In the genomic region with DNA sequence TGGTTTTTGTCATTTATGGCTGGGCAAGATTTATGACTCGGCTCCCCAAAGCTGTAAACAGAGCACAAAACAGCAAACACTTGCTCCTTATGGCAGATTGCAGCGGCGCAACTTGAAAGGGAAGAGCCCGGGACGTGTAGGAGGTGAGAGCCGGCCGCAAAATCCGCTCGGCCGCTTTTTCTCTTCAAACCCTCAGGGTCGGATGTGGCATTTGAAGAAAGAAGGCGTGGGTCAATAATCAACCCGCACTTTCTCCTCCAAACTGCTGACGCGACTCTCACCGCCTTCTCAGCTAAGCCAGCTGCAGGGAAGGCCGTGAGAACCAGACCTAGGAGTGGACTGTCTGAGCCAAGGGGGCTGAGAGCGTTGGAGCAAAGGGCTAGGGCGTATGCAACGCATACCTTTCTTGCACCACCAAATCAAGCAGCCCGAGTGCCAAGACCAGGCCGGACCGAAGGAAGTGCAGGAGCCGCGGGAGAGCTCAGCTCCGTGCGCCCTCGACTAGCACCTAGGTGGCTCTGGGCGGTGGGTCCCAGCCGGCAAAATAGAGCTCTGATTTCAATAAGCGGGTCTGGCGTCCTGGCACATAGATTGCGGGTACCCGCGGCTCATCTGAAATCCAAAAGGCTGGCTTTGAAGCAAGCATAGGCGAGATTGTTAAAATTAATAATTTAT, we compare ENCODE assay signal across 8 mouse cellular contexts. TPM values are rescaled to one million over a fixed set of nuclear protein-coding genes. Genes with fewer than 3 reads are reported as not detected.
DNase-seq lines count a peak whose midpoint lies in the region; ATAC-seq and TF ChIP-seq lines count a peak whose summit lies in the region.
"Had no signal": no experiment of that assay in that cellular context is flagged by ENCODE, and none has a peak within 500 bp of the region (broad histone marks: within the 10 kb centered on the region; RNA-seq: fewer than 3 reads in every experiment).

Gene 5730596B20Rik (plus strand): TSS at position 438 of the 675 bp plus-strand sequence.

- H3K9ac ChIP-seq in ES-E14 (ENCODE audit: insufficient read depth, low read depth, low read length, poor library complexity, severe bottlenecking) = no peak within 1 kb of the TSS
- H3K9ac ChIP-seq in hindbrain, postnatal 0 days (replicated peaks; ENCODE audit: low read length) = peak within 1 kb of the TSS; percentile 60
- H3K9ac ChIP-seq in liver, embryonic 11.5 days (ENCODE audit: low read depth, low read length) = peak within 1 kb of the TSS; percentile 68

- peaks cover 95% of the 10 kb centered on the region for H3K27me3 ChIP-seq in E14TG2a.4 (ENCODE audit: insufficient read depth, low read length)
- peaks cover 68% of the 10 kb centered on the region for H3K27me3 ChIP-seq in hindbrain, postnatal 0 days (ENCODE audit: insufficient read depth, low read length)
- H3K27me3 ChIP-seq in liver, embryonic 11.5 days (replicated peaks; ENCODE audit: control insufficient read depth, insufficient read depth, low read length) = peaks cover 99% of the 10 kb centered on the region

- peak within 1 kb of the TSS; percentile 58 for H3K4me2 ChIP-seq in hindbrain, postnatal 0 days (ENCODE audit: low read depth, low read length)
- peak within 1 kb of the TSS; percentile 64 for H3K4me2 ChIP-seq in liver, embryonic 11.5 days

- H3K36me3 ChIP-seq in E14TG2a.4 (ENCODE audit: insufficient read depth, low read length) = no peaks in the 10 kb centered on the region
- H3K36me3 ChIP-seq in ES-E14 (ENCODE audit: control insufficient read depth, insufficient read depth, low read length, poor library complexity, severe bottlenecking) = no peaks in the 10 kb centered on the region
- no peaks in the 10 kb centered on the region for H3K36me3 ChIP-seq in hindbrain, postnatal 0 days (ENCODE audit: insufficient read depth, low read length)
- H3K36me3 ChIP-seq in liver, embryonic 11.5 days (ENCODE audit: control insufficient read depth, insufficient read depth, low read length) = no peaks in the 10 kb centered on the region

- in situ Hi-C loops in ES-E14 (cut with MboI; ENCODE audit: low sequenced_read_pairs in 2 of 2, unreplicated experiment in 2 of 2) = loop anchor here in 1 of 2 experiments (10.0 kb wide), 1 partner anchor 138 kb away; the partner anchor contains the start of gene Evx1

- no peaks in the 10 kb centered on the region for H3K9me3 ChIP-seq in E14TG2a.4 (ENCODE audit: low read length)
- H3K9me3 ChIP-seq in ES-E14 (ENCODE audit: control insufficient read depth, insufficient read depth, low read depth, low read length) = no peaks in the 10 kb centered on the region
- no peaks in the 10 kb centered on the region for H3K9me3 ChIP-seq in hindbrain, postnatal 0 days (ENCODE audit: low read length)
- no peaks in the 10 kb centered on the region for H3K9me3 ChIP-seq in liver, embryonic 11.5 days (ENCODE audit: control insufficient read depth, low read length)

- H3K4me3 ChIP-seq in E14TG2a.4 (replicated peaks; ENCODE audit: low read length) (peak within 1 kb of the TSS; percentile 17; the same call in 1 of the 2 replicates), ES-E14 (ENCODE audit: insufficient read depth in 1 of 2, low read depth in 1 of 2, low read length in 2 of 2, poor library complexity in 1 of 2, severe bottlenecking in 1 of 2) (no peak within 1 kb of the TSS)
- H3K4me3 ChIP-seq in hindbrain, postnatal 0 days (ENCODE audit: low read length) = peak within 1 kb of the TSS; percentile 41
- peak within 1 kb of the TSS; percentile 46 for H3K4me3 ChIP-seq in liver, embryonic 11.5 days (ENCODE audit: low read depth, low read length)

- DNase-seq in ES-E14 (ENCODE audit: low read depth, low spot score) = no peak
- DNase-seq in hindbrain, postnatal 0 days (ENCODE audit: low spot score) = peak; percentile 52
- no peak for DNase-seq in liver, embryonic 11.5 days (ENCODE audit: low spot score)
- DNase-seq in right cerebral cortex, postnatal 14 days = no peak
- no peak for DNase-seq in left cerebral cortex, postnatal 14 days (ENCODE audit: low spot score in 2 of 2)
- DNase-seq: right cerebral cortex, adult 18-20 months had no signal

- no peak within 1 kb of the TSS for H3K27ac ChIP-seq in ES-E14 (ENCODE audit: insufficient read depth, low read depth, low read length, poor library complexity, severe bottlenecking)
- peak within 1 kb of the TSS; percentile 92 for H3K27ac ChIP-seq in hindbrain, postnatal 0 days
- peak within 1 kb of the TSS; percentile 84 for H3K27ac ChIP-seq in liver, embryonic 11.5 days (ENCODE audit: low read depth, low read length)

- no peak for TF ChIP-seq CTCF in E14TG2a.4 (conservative IDR thresholded peaks at IDR 0.05; ENCODE audit: low read length)
- TF ChIP-seq CTCF in hindbrain, postnatal 0 days (IDR thresholded peaks at IDR 0.05; ENCODE audit: low read depth) = no peak

- H3K4me1 ChIP-seq in E14TG2a.4 (replicated peaks; ENCODE audit: low read depth, low read length) (peaks cover 46% of the 10 kb centered on the region), ES-E14 (ENCODE audit: control insufficient read depth in 2 of 2, insufficient read depth in 2 of 2, low read length in 2 of 2, poor library complexity in 1 of 2) (peaks cover 0 to 2% of the 10 kb centered on the region in 2 experiments; a peak in 2 of 4 replicates)
- H3K4me1 ChIP-seq in hindbrain, postnatal 0 days (ENCODE audit: insufficient read depth, low read length) = no peaks in the 10 kb centered on the region
- peaks cover 7% of the 10 kb centered on the region; the same call in 1 of the 2 replicates for H3K4me1 ChIP-seq in liver, embryonic 11.5 days (replicated peaks; ENCODE audit: control insufficient read depth, insufficient read depth, low read length)

- intact Hi-C loops in left cerebral cortex, postnatal 14 days (cut with DNase I) = no loop called here

- ATAC-seq in hindbrain, postnatal 0 days = no peak
- no peak for ATAC-seq in liver, embryonic 11.5 days (replicated peaks; ENCODE audit: low FRiP score)
- no peak for ATAC-seq in megakaryocyte-erythroid progenitor cell, adult 5-6 weeks (replicated peaks; ENCODE audit: low FRiP score, low TSS enrichment, poor library complexity, severe bottlenecking)

- WGBS in hindbrain, postnatal 0 days = 2% methylated on average over 36 of the region's 36 CpGs
- WGBS in liver, embryonic 11.5 days = under 1% methylated on average over 36 of the region's 36 CpGs

TF ChIP-seq in ES-E14, 5 proteins besides CTCF, POLR2A, EP300 and RAD21:
- TF ChIP-seq HCFC1 (IDR thresholded peaks at IDR 0.05; ENCODE audit: borderline replicate concordance, insufficient read depth, low read length) (0 out of 2 replicates have a peak, but pooled peaks have one; percentile 29), ZC3H11A (IDR thresholded peaks at IDR 0.05; ENCODE audit: borderline replicate concordance, low read depth, low read length) (no peak)

RNA-seq across cellular contexts. Expression of gene 5730596B20Rik, which starts in this region (rescaled TPM):
- 0.18 TPM in 1 of 2 replicates, not detected in the other for total RNA-seq in ES-E14 (2012; rRNA removed)
- total RNA-seq in hindbrain, postnatal 0 days (2014; rRNA removed) = 1.1 and 1.2 TPM in 2 replicates
- polyA plus RNA-seq in hindbrain, postnatal 0 days (2015; fragmentation: Nextera tagmentation; extraction: Ambion mirVana) = 1.3 and 1.5 TPM in 2 replicates
- polyA plus RNA-seq in liver, embryonic 11.5 days (2014; fragmentation: Nextera tagmentation; extraction: Ambion mirVana) = 0.60 and 1.0 TPM in 2 replicates
- total RNA-seq in left cerebral cortex, postnatal 14 days (2021) = not detected
- total RNA-seq in megakaryocyte-erythroid progenitor cell, adult 5-6 weeks (2014; fragmentation: Nextera tagmentation) = not detected in 2 replicates
- not detected in 2 replicates for total RNA-seq in megakaryocyte-erythroid progenitor cell, adult 5-6 weeks (2017)

Comparison
In these comparisons a context has a peak if more than half of its experiments do, and no peak if none do; other contexts are left out.
1. H3K4me3 ChIP-seq: peak in E14TG2a.4 (single experiment), hindbrain, postnatal 0 days (single experiment) and liver, embryonic 11.5 days (single experiment); none in ES-E14 (0 of 2).